Mouse (Mus musculus) CH12.LX (cell line): ENCODE results near the gene 4931428F04Rik. TPM values are rescaled to one million over a fixed set of nuclear protein-coding genes. Genes with fewer than 3 reads are reported as not detected.

ENCODE experiments used
- DNase-seq: peaks from one replicate; pipeline ENCODE4 v3.0.0-alpha.2; 2013; ENCODE audit errors: extremely low read depth
- H3K27ac ChIP-seq: 2 replicates; pipeline ENCODE4 v1.5.1; 2012; ENCODE audit warnings: low read depth, mild to moderate bottlenecking, control low read depth, moderate library complexity; ENCODE audit not compliant: insufficient read depth
- H3K27me3 ChIP-seq: replicated peaks from 2 replicates; pipeline ENCODE3; 2012; ENCODE audit warnings: inconsistent platforms
- H3K36me3 ChIP-seq, 2 experiments: replicated peaks in 1 of 2; 2 replicates each; pipeline versions ENCODE3 to v1.6.1; 2012; ENCODE audit warnings: inconsistent platforms in 1 of 2, low read length in 1 of 2, mild to moderate bottlenecking in 1 of 2, mixed read lengths in 1 of 2, moderate library complexity in 1 of 2; ENCODE audit not compliant: control insufficient read depth in 1 of 2, insufficient read depth in 1 of 2
- H3K4me1 ChIP-seq, 2 experiments: 2 replicates each; pipeline ENCODE4 v1.6.1; 2012; ENCODE audit warnings: inconsistent platforms in 1 of 2, moderate library complexity in 1 of 2; ENCODE audit not compliant: insufficient read depth in 2 of 2, control insufficient read depth in 1 of 2
- H3K4me2 ChIP-seq: 2 replicates; pipeline ENCODE4 v1.6.1; 2012; ENCODE audit warnings: low read depth, mild to moderate bottlenecking, control low read depth; ENCODE audit not compliant: poor library complexity, insufficient read depth, severe bottlenecking
- H3K4me3 ChIP-seq, 3 experiments: fragments of 150-350 bp in 1 of 3; sonication (generic) in 1 of 3; replicated peaks in 1 of 3; 2 replicates each; pipeline versions ENCODE3 to v1.5.1; 2011 to 2012; ENCODE audit warnings: low read depth in 2 of 3, low read length in 2 of 3, mild to moderate bottlenecking in 2 of 3, moderate library complexity in 2 of 3, control low read depth in 1 of 3, improper control_type of control experiment in 1 of 3, inconsistent platforms in 1 of 3, mixed read lengths in 1 of 3; ENCODE audit not compliant: poor library complexity in 1 of 3
- H3K79me2 ChIP-seq: replicated peaks from 2 replicates; pipeline ENCODE4 v1.6.1; 2012; ENCODE audit warnings: mild to moderate bottlenecking, moderate library complexity; ENCODE audit not compliant: control insufficient read depth, poor library complexity, insufficient read depth, severe bottlenecking; ENCODE audit errors: extremely low read depth
- H3K9ac ChIP-seq: 2 replicates; pipeline ENCODE4 v1.6.1; 2012; ENCODE audit warnings: low read depth, mild to moderate bottlenecking, control low read depth, moderate library complexity; ENCODE audit not compliant: insufficient read depth
- H3K9me3 ChIP-seq: replicated peaks from 2 replicates; pipeline ENCODE3; 2012; ENCODE audit warnings: low read length, inconsistent platforms, mixed read lengths
- BHLHE40 ChIP-seq: IDR thresholded peaks from 2 replicates; pipeline ENCODE4 v1.6.1; 2011; ENCODE audit warnings: mild to moderate bottlenecking, low read depth, low read length, improper control_type of control experiment
- CHD1 ChIP-seq: IDR thresholded peaks from 2 replicates; pipeline ENCODE4 v1.6.1; 2012; ENCODE audit warnings: low read depth, low read length, improper control_type of control experiment, inconsistent platforms
- CTCF ChIP-seq, 2 experiments: IDR thresholded peaks in 1 of 2; conservative IDR thresholded peaks in 1 of 2; 2 replicates each; pipeline ENCODE4 v1.5.1; 2011 to 2012; ENCODE audit warnings: low read depth in 2 of 2, low read length in 2 of 2, improper control_type of control experiment in 1 of 2, inconsistent platforms in 1 of 2, mild to moderate bottlenecking in 1 of 2, moderate library complexity in 1 of 2
- E2F4 ChIP-seq: IDR thresholded peaks from 2 replicates; pipeline ENCODE4 v1.6.1; 2011; ENCODE audit warnings: low read depth, low read length, improper control_type of control experiment; ENCODE audit not compliant: insufficient replicate concordance
- ETS1 ChIP-seq: conservative IDR thresholded peaks from 2 replicates; pipeline ENCODE4 v1.6.1; 2012; ENCODE audit warnings: low read depth, mild to moderate bottlenecking, inconsistent platforms, low read length, improper control_type of control experiment, moderate library complexity
- GABPA ChIP-seq: IDR thresholded peaks from 2 replicates; pipeline ENCODE4 v1.6.1; 2012; ENCODE audit warnings: low read depth, low read length, improper control_type of control experiment, inconsistent platforms; ENCODE audit not compliant: insufficient replicate concordance
- HCFC1 ChIP-seq: IDR thresholded peaks from 2 replicates; pipeline ENCODE4 v1.6.1; 2012; ENCODE audit warnings: low read depth, mild to moderate bottlenecking, inconsistent platforms, low read length, improper control_type of control experiment
- IRF4 ChIP-seq: IDR thresholded peaks from 2 replicates; pipeline ENCODE4 v1.6.1; 2014; ENCODE audit warnings: low read depth, mild to moderate bottlenecking, inconsistent platforms, low read length, improper control_type of control experiment
- JUN ChIP-seq: IDR thresholded peaks from 2 replicates; pipeline ENCODE4 v1.6.1; 2011; ENCODE audit warnings: low read depth, mild to moderate bottlenecking, low read length, improper control_type of control experiment, moderate library complexity; ENCODE audit not compliant: insufficient read depth
- MAZ ChIP-seq: IDR thresholded peaks from 2 replicates; pipeline ENCODE4 v1.6.1; 2012; ENCODE audit warnings: low read depth, mild to moderate bottlenecking, inconsistent platforms, low read length, improper control_type of control experiment, moderate library complexity
- MEF2A ChIP-seq: IDR thresholded peaks from 2 replicates; pipeline ENCODE4 v1.6.1; 2014; ENCODE audit warnings: low read depth, mild to moderate bottlenecking, inconsistent platforms, low read length, improper control_type of control experiment, borderline replicate concordance
- MYC ChIP-seq: IDR thresholded peaks from 2 replicates; pipeline ENCODE4 v1.6.1; 2011; ENCODE audit warnings: low read depth, mild to moderate bottlenecking, improper control_type of control experiment, low read length
- POLR2A ChIP-seq: IDR thresholded peaks from 2 replicates; pipeline ENCODE4 v1.6.1; 2011; ENCODE audit warnings: low read depth, mild to moderate bottlenecking, improper control_type of control experiment, low read length
- POLR2AphosphoS2 ChIP-seq: IDR thresholded peaks from 2 replicates; pipeline ENCODE4 v1.6.1; 2011; ENCODE audit warnings: low read depth, low read length, improper control_type of control experiment
- RCOR1 ChIP-seq: conservative IDR thresholded peaks from 2 replicates; pipeline ENCODE4 v1.6.1; 2012; ENCODE audit warnings: low read depth, mild to moderate bottlenecking, inconsistent platforms, low read length, improper control_type of control experiment
- SMC3 ChIP-seq: IDR thresholded peaks from 2 replicates; pipeline ENCODE4 v1.6.1; 2011; ENCODE audit warnings: low read depth, low read length, improper control_type of control experiment
- TBP ChIP-seq: conservative IDR thresholded peaks from 2 replicates; pipeline ENCODE4 v1.6.1; 2011; ENCODE audit warnings: low read depth, low read length, improper control_type of control experiment
- UBTF ChIP-seq: IDR thresholded peaks from 2 replicates; pipeline ENCODE4 v1.6.1; 2012; ENCODE audit warnings: low read depth, mild to moderate bottlenecking, inconsistent platforms, low read length, improper control_type of control experiment, moderate library complexity
- USF1 ChIP-seq: IDR thresholded peaks from 2 replicates; pipeline ENCODE4 v1.6.1; 2014; ENCODE audit warnings: low read depth, mild to moderate bottlenecking, inconsistent platforms, low read length, improper control_type of control experiment
- ZC3H11A ChIP-seq: IDR thresholded peaks from 2 replicates; pipeline ENCODE4 v1.6.1; 2012; ENCODE audit warnings: low read depth, mild to moderate bottlenecking, inconsistent platforms, low read length, improper control_type of control experiment
- ZNF384 ChIP-seq: IDR thresholded peaks from 2 replicates; pipeline ENCODE4 v1.6.1; 2012; ENCODE audit warnings: low read depth, low read length, improper control_type of control experiment, inconsistent platforms
- dilution Hi-C: fragments of 300-500 bp; cut with MboI; formaldehyde crosslinking; loops from 2 replicates; pipeline ENCODE4 v1.14.3; 2020; ENCODE audit warnings: low sequenced_read_pairs; ENCODE audit not compliant: extremely low pct_unique_long_range_greater_than_20kb, extremely low pct_ligation_motif_present
- in situ Hi-C: fragments of 300-500 bp; cut with MboI; formaldehyde crosslinking; loops from 3 replicates; pipeline ENCODE4 v1.14.3; 2019; ENCODE audit warnings: low sequenced_read_pairs, low pct_ligation_motif_present, low pct_unique_long_range_greater_than_20kb, mixed read lengths
- polyA plus RNA-seq: library from polyadenylated mRNA; unstranded; fragments of >175 nt; gene quantifications from 2 replicates; pipeline ENCODE4 v1.2.1, GENCODE M21; 2012; ENCODE audit warnings: low read depth; ENCODE audit not compliant: insufficient read length
- total RNA-seq, 2 experiments: library from RNA; depleted of rRNA; stranded (reverse); fragments of 300-350 nt in 1 of 2; fragments of >200 nt in 1 of 2; gene quantifications; 2 replicates each; pipeline ENCODE4 v1.2.3; 2012 to 2014

4931428F04Rik gene
- total and polyA plus RNA-seq, 3 experiments, result 2.7 to 9.1 (median 4.7) TPM

- DNase-seq, result no peak
- no peak for TF ChIP-seq POLR2AphosphoS2
- TF ChIP-seq GABPA, result no peak
- TF ChIP-seq MAZ, result no peak
- no peak for TF ChIP-seq CHD1
- TF ChIP-seq ZC3H11A, result no peak
- no peak for TF ChIP-seq TBP
- no peak for TF ChIP-seq JUN
- TF ChIP-seq MYC, result no peak
- no peak for TF ChIP-seq ETS1
- no peak for TF ChIP-seq USF1
- H3K4me1 ChIP-seq, result peaks cover 2 to 6% of the 10 kb centered on the region in 2 experiments; a peak in 3 of 4 replicates
- dilution Hi-C loops, result no loop called here
- no peak overlapping the region for H3K4me2 ChIP-seq
- H3K36me3 ChIP-seq, result peaks cover 13 to 70% of the 10 kb centered on the region in 2 experiments
- no peaks in the 10 kb centered on the region for H3K27me3 ChIP-seq
- H3K4me3 ChIP-seq, result no peak overlapping the region
- in situ Hi-C loops, result loop anchor here (10.0 kb wide), 1 partner anchor 157 kb away; no protein-coding TSS in a partner anchor
- no peaks in the 10 kb centered on the region for H3K9me3 ChIP-seq
- H3K9ac ChIP-seq, result no peak overlapping the region
- no peaks in the 10 kb centered on the region for H3K79me2 ChIP-seq
- no peak overlapping the region for H3K27ac ChIP-seq
Observed at GRCm38 (mm10) chr8:105282239-105282638, 7.4 kb downstream of the 4931428F04Rik start.

- no peak overlapping the region for H3K4me3 ChIP-seq
- peaks cover 2 to 6% of the 10 kb centered on the region in 2 experiments; a peak in 3 of 4 replicates for H3K4me1 ChIP-seq
- H3K27ac ChIP-seq, result no peak overlapping the region
- TF ChIP-seq MEF2A (no peak), BHLHE40 (no peak), TBP (no peak), UBTF (no peak), SMC3 (no peak), E2F4 (no peak), CTCF (conservative IDR thresholded peaks at IDR 0.05 in 1 of 2, IDR thresholded peaks at IDR 0.05 in 1 of 2; ENCODE audit: low read depth in 2 of 2, low read length in 2 of 2) (no peak), HCFC1 (no peak), ZNF384 (no peak), ETS1 (no peak), IRF4 (no peak), GABPA (no peak), POLR2A (no peak), RCOR1 (no peak), MAZ (no peak)
- H3K36me3 ChIP-seq, result peaks cover 13 to 71% of the 10 kb centered on the region in 2 experiments
- no peak overlapping the region for H3K4me2 ChIP-seq
- H3K27me3 ChIP-seq, result no peaks in the 10 kb centered on the region
- H3K9me3 ChIP-seq, result no peaks in the 10 kb centered on the region
- dilution Hi-C loops, result no loop called here
- no peak for DNase-seq
- in situ Hi-C loops, result loop anchor here (10.0 kb wide), 1 partner anchor 157 kb away; no protein-coding TSS in a partner anchor
- no peak overlapping the region for H3K9ac ChIP-seq
- H3K79me2 ChIP-seq, result no peaks in the 10 kb centered on the region
Observed at GRCm38 (mm10) chr8:105281821-105282220, 7.8 kb downstream of the 4931428F04Rik start.
